Mouse (Mus musculus): ENCODE results near the gene Pigyl. TPM values are rescaled to one million over a fixed set of nuclear protein-coding genes. Genes with fewer than 3 reads are reported as not detected.

Pigyl gene
- polyA plus RNA-seq, 1 experiment from 2014 or later: 65.6 TPM

- Histone ChIP-seq H3K27ac (no peak overlapping the region), H3K36me3 (no peaks in the 10 kb centered on the region), H3K9ac (no peak overlapping the region), H3K4me3 (no peak overlapping the region), H3K9me3 (replicated peaks) (0 out of 2 replicates have a peak, but pooled peaks cover 3% of the 10 kb centered on the region), H3K4me2 (replicated peaks) (no peak overlapping the region), H3K4me1 (peaks cover 5% of the 10 kb centered on the region; the same call in 1 of the 2 replicates), H3K27me3 (peaks cover 4% of the 10 kb centered on the region; the same call in 1 of the 2 replicates)
- no peak for ATAC-seq (ENCODE audit: low FRiP score)
- WGBS: 56% methylated on average over 6 of the region's 6 CpGs
Observed at GRCm38 (mm10) chr9:22165964-22166363, 9.3 kb downstream of the Pigyl start.

GRCm38 (mm10) chr9:22166686-22167085 is 10.0 kb downstream of the Pigyl start:
- Histone ChIP-seq H3K27ac (no peak overlapping the region), H3K36me3 (no peaks in the 10 kb centered on the region), H3K4me1 (peaks cover 5% of the 10 kb centered on the region; the same call in 1 of the 2 replicates), H3K9me3 (replicated peaks) (0 out of 2 replicates have a peak, but pooled peaks cover 3% of the 10 kb centered on the region), H3K4me3 (no peak overlapping the region), H3K9ac (no peak overlapping the region), H3K27me3 (peaks cover 4% of the 10 kb centered on the region; the same call in 1 of the 2 replicates), H3K4me2 (replicated peaks) (no peak overlapping the region)
- no peak for ATAC-seq (ENCODE audit: low FRiP score)
- WGBS: 90% methylated on average over 10 of the region's 10 CpGs

- no peak overlapping the region for H3K4me2 ChIP-seq (replicated peaks)
- peaks cover 5% of the 10 kb centered on the region; the same call in 1 of the 2 replicates for H3K4me1 ChIP-seq
- 0 out of 2 replicates have a peak, but pooled peaks cover 3% of the 10 kb centered on the region for H3K9me3 ChIP-seq (replicated peaks)
- ATAC-seq (ENCODE audit: low FRiP score): no peak
- 96% methylated on average over 4 of the region's 4 CpGs for WGBS
- no peaks in the 10 kb centered on the region for H3K36me3 ChIP-seq
- no peak overlapping the region for H3K4me3 ChIP-seq
- no peak overlapping the region for H3K27ac ChIP-seq
- H3K9ac ChIP-seq: no peak overlapping the region
- H3K27me3 ChIP-seq: no peaks in the 10 kb centered on the region
Observed at GRCm38 (mm10) chr9:22167751-22168150, 11.1 kb downstream of the Pigyl start.

- Histone ChIP-seq H3K27me3 (no peaks in the 10 kb centered on the region), H3K9ac (no peak overlapping the region), H3K36me3 (no peaks in the 10 kb centered on the region), H3K27ac (no peak overlapping the region), H3K4me1 (peaks cover 5% of the 10 kb centered on the region; the same call in 1 of the 2 replicates), H3K9me3 (replicated peaks) (0 out of 2 replicates have a peak, but pooled peaks cover 3% of the 10 kb centered on the region), H3K4me2 (replicated peaks) (no peak overlapping the region), H3K4me3 (no peak overlapping the region)
- no peak for ATAC-seq (ENCODE audit: low FRiP score)
- 93% methylated on average over 11 of the region's 11 CpGs for WGBS
Observed at GRCm38 (mm10) chr9:22169327-22169726, 12.7 kb downstream of the Pigyl start.

- no peak overlapping the region for H3K27ac ChIP-seq
- no peak overlapping the region for H3K4me2 ChIP-seq (replicated peaks)
- ATAC-seq (ENCODE audit: low FRiP score): no peak
- peaks cover 9% of the 10 kb centered on the region; the same call in 1 of the 2 replicates for H3K9me3 ChIP-seq (replicated peaks)
- H3K4me1 ChIP-seq: no peaks in the 10 kb centered on the region
- no peak overlapping the region for H3K9ac ChIP-seq
- H3K36me3 ChIP-seq: no peaks in the 10 kb centered on the region
- H3K4me3 ChIP-seq: no peak overlapping the region
- H3K27me3 ChIP-seq: no peaks in the 10 kb centered on the region
- 92% methylated on average over 4 of the region's 4 CpGs for WGBS
Observed at GRCm38 (mm10) chr9:22172318-22172717, 15.7 kb downstream of the Pigyl start.

GRCm38 (mm10) chr9:22188025-22188611 is 31.5 kb downstream of the Pigyl start, which contains the start of gene Zfp872:
Gene Zfp872 (plus strand): TSS chr9:22188090.
- peaks cover 9% of the 10 kb centered on the region for H3K9me3 ChIP-seq (replicated peaks)
- no peaks in the 10 kb centered on the region for H3K36me3 ChIP-seq
- H3K27ac ChIP-seq: no peak within 1 kb of the TSS
- ATAC-seq (ENCODE audit: low FRiP score): peak; percentile 80
- 16% methylated on average over 43 of the region's 43 CpGs for WGBS
- H3K9ac ChIP-seq: peak within 1 kb of the TSS; percentile 48; the same call in 1 of the 2 replicates
- H3K4me3 ChIP-seq: peak within 1 kb of the TSS; percentile 38
- peaks cover 15% of the 10 kb centered on the region; the same call in 1 of the 2 replicates for H3K27me3 ChIP-seq
- H3K4me1 ChIP-seq: peaks cover 3% of the 10 kb centered on the region; the same call in 1 of the 2 replicates
- peak within 1 kb of the TSS; percentile 73 for H3K4me2 ChIP-seq (replicated peaks)

GRCm38 (mm10) chr9:22196412-22196811 is 39.8 kb downstream of the Pigyl start:
- H3K9ac ChIP-seq: no peak overlapping the region
- H3K27ac ChIP-seq: no peak overlapping the region
- peaks cover 26% of the 10 kb centered on the region for H3K9me3 ChIP-seq (replicated peaks)
- no peak for ATAC-seq (ENCODE audit: low FRiP score)
- H3K4me2 ChIP-seq (replicated peaks): no peak overlapping the region
- no peak overlapping the region for H3K4me3 ChIP-seq
- 49% methylated on average over 5 of the region's 5 CpGs for whole genome bisulfite sequencing
- H3K27me3 ChIP-seq: no peaks in the 10 kb centered on the region
- no peaks in the 10 kb centered on the region for H3K36me3 ChIP-seq
- no peaks in the 10 kb centered on the region for H3K4me1 ChIP-seq

Small RNA genes lying within 50 kb of the gene (microRNA-seq; reads per million reads assigned to microRNA genes)
- not detected for gene Mir7084

Other genes starting within 250 kb of the Pigyl start
- gene Rab3d, start 238.7 kb upstream of the Pigyl start, polyA plus RNA-seq (2016; fragmentation: Nextera tagmentation; extraction: Ambion mirVana): 15.5 and 16.3 TPM in 2 replicates
- 8.8 and 9.2 TPM in 2 replicates for gene Ccdc159, start 229.4 kb upstream of the Pigyl start, polyA plus RNA-seq (2016; fragmentation: Nextera tagmentation; extraction: Ambion mirVana)
- gene Tmem205, start 229.3 kb upstream of the Pigyl start, polyA plus RNA-seq (2016; fragmentation: Nextera tagmentation; extraction: Ambion mirVana): 37.0 and 37.5 TPM in 2 replicates
- gene Plppr2, start 219.8 kb upstream of the Pigyl start, polyA plus RNA-seq (2016; fragmentation: Nextera tagmentation; extraction: Ambion mirVana): 48.3 and 54.9 TPM in 2 replicates
- gene Swsap1, start 201.1 kb upstream of the Pigyl start, polyA plus RNA-seq (2016; fragmentation: Nextera tagmentation; extraction: Ambion mirVana): 7.2 and 9.5 TPM in 2 replicates
- 4.3 TPM in 2 replicates for gene Epor, start 193.3 kb upstream of the Pigyl start, polyA plus RNA-seq (2016; fragmentation: Nextera tagmentation; extraction: Ambion mirVana)
- gene Rgl3, start 167.4 kb upstream of the Pigyl start, polyA plus RNA-seq (2016; fragmentation: Nextera tagmentation; extraction: Ambion mirVana): 1.9 TPM in 2 replicates
- 4.1 and 4.7 TPM in 2 replicates for gene Ccdc151, start 154.2 kb upstream of the Pigyl start, polyA plus RNA-seq (2016; fragmentation: Nextera tagmentation; extraction: Ambion mirVana)
- 106 and 108 TPM in 2 replicates for gene Prkcsh, start 154.0 kb upstream of the Pigyl start, polyA plus RNA-seq (2016; fragmentation: Nextera tagmentation; extraction: Ambion mirVana)
- gene Elavl3, start 104.8 kb upstream of the Pigyl start, polyA plus RNA-seq (2016; fragmentation: Nextera tagmentation; extraction: Ambion mirVana): 62.6 and 62.9 TPM in 2 replicates
- not detected in 2 replicates for gene Gm49318, start 85.6 kb upstream of the Pigyl start, polyA plus RNA-seq (2016; fragmentation: Nextera tagmentation; extraction: Ambion mirVana)
- gene Zfp653, start 85.5 kb upstream of the Pigyl start, polyA plus RNA-seq (2016; fragmentation: Nextera tagmentation; extraction: Ambion mirVana): 16.4 and 20.4 TPM in 2 replicates
- gene Ecsit, start 71.4 kb upstream of the Pigyl start, polyA plus RNA-seq (2016; fragmentation: Nextera tagmentation; extraction: Ambion mirVana): 37.1 and 40.0 TPM in 2 replicates
- gene Cnn1, start 57.6 kb upstream of the Pigyl start, polyA plus RNA-seq (2016; fragmentation: Nextera tagmentation; extraction: Ambion mirVana): 1.9 and 3.1 TPM in 2 replicates
- 161 and 177 TPM in 2 replicates for gene Elof1, start 39.7 kb upstream of the Pigyl start, polyA plus RNA-seq (2016; fragmentation: Nextera tagmentation; extraction: Ambion mirVana)
- 8.3 and 9.8 TPM in 2 replicates for gene Acp5, start 21.1 kb upstream of the Pigyl start, polyA plus RNA-seq (2016; fragmentation: Nextera tagmentation; extraction: Ambion mirVana)
- 0.26 TPM in 1 of 2 replicates, not detected in the other for gene Zfp872, start 31.2 kb downstream of the Pigyl start, polyA plus RNA-seq (2016; fragmentation: Nextera tagmentation; extraction: Ambion mirVana)
- 10.5 and 11.5 TPM in 2 replicates for gene Zfp809, start 68.9 kb downstream of the Pigyl start, polyA plus RNA-seq (2016; fragmentation: Nextera tagmentation; extraction: Ambion mirVana)
- 6.5 and 6.9 TPM in 2 replicates for gene Zfp599, start 103.0 kb downstream of the Pigyl start, polyA plus RNA-seq (2016; fragmentation: Nextera tagmentation; extraction: Ambion mirVana)
- 39.0 and 40.3 TPM in 2 replicates for gene Zfp810, start 150.8 kb downstream of the Pigyl start, polyA plus RNA-seq (2016; fragmentation: Nextera tagmentation; extraction: Ambion mirVana)
- 28.0 and 28.6 TPM in 2 replicates for gene Anln, start 232.3 kb downstream of the Pigyl start, polyA plus RNA-seq (2016; fragmentation: Nextera tagmentation; extraction: Ambion mirVana)

Data from hindbrain, embryonic 12.5 days (tissue).